Mouse (Mus musculus): ENCODE data around the gene Il27. TPM values are rescaled to one million over a fixed set of nuclear protein-coding genes. Genes with fewer than 3 reads are reported as not detected.
"Not testable (repeated sequence)": the region's sequence is repeated elsewhere in the genome, so short reads cannot be mapped to it uniquely, and the experiment has no call there.

The Il27 gene
- not detected in 2 replicates for polyA plus RNA-seq (2012; ENCODE audit: insufficient read depth, insufficient read length, missing spikeins)

DNA sequence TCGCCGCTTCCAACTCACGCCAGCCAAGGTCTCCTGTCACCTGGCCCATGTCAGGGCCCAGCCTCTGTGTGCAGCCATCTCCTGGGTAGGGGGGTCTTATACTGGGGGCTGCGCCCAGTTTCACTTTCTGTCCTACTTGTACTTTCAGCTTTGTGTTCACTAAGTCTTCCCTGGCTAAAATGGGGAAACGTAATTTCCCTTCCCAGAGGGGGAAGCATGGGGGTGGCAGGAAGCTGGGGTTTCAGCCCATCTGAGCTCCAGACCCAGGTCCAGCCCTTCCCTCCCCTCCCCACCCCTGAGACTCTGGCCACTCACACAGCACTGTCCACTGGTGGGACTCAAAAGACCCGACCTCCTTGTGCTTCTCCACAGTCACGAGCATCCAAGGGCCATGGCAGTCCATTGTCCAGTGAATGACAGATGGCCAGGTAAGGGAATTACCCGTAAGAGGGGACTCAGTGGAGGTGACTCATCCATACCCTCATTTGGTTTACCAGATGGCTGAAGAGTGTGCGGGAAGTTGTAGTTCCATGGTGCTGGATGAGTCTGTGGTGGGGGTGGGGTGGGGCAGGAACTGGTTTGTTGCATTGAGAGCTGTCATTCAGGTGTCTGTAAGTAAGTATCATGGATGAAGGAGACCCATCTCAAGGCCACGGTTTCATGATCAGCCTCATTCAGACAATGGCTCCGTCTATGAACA lies at the start of gene Il27:
Il27 (minus strand) TSS at position 80 of the 700 bp plus-strand sequence.
- no peak within 1 kb of the TSS for H3K4me3 ChIP-seq (ENCODE audit: insufficient read depth, low read depth, low read length)
- no peak within 1 kb of the TSS for H3K27ac ChIP-seq (replicated peaks; ENCODE audit: low read depth, low read length)
- peaks cover 9% of the 10 kb centered on the region for H3K4me1 ChIP-seq (ENCODE audit: control insufficient read depth, insufficient read depth, insufficient read length, low read length)

DNA sequence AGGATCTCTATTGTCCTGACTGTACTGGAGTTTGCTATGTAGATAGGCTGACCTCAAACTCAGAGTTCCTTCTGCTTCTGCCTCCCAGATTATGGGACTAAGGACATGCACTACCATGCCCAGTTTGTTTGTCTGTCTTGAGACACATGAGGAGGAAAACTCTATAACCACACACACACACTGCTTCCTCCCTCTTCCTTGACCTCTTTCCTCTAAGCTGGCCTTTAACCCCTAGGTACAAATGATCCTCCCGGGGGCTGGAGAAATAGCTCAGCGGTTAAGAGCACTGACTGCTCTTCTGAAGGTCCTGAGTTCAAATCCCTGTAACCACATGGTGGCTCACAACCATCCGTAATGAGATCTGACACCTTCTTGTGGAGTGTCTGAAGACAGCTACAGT lies 49.6 kb upstream of the Il27 start:
- no peak overlapping the region for H3K4me3 ChIP-seq (ENCODE audit: insufficient read depth, low read depth, low read length)
- H3K27ac ChIP-seq (replicated peaks; ENCODE audit: low read depth, low read length): peak overlapping the region; percentile 77
- peaks cover 8% of the 10 kb centered on the region; the same call in 1 of the 2 replicates for H3K4me1 ChIP-seq (ENCODE audit: control insufficient read depth, insufficient read depth, insufficient read length, low read length)

DNA sequence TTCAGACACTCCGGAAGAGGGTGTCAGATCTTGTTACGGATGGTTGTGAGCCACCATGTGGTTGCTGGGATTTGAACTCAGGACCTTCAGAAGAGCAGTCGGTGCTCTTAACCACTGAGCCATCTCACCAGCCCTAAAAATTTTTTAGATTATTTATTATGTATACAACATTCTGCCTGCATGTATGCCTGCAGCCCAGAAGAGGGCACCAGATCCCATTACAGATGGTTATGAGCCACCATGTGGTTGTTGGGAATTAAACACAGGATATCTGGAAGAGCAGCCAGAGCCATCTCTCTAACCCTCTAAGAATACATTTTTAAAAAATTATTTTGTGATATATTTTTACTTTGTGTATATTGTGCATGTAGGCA lies 48.5 kb upstream of the Il27 start:
- not testable (repeated sequence) for H3K4me3 ChIP-seq (ENCODE audit: insufficient read depth, low read depth, low read length); H3K27ac ChIP-seq (replicated peaks; ENCODE audit: low read depth, low read length); H3K4me1 ChIP-seq (ENCODE audit: control insufficient read depth, insufficient read depth, insufficient read length, low read length)

DNA sequence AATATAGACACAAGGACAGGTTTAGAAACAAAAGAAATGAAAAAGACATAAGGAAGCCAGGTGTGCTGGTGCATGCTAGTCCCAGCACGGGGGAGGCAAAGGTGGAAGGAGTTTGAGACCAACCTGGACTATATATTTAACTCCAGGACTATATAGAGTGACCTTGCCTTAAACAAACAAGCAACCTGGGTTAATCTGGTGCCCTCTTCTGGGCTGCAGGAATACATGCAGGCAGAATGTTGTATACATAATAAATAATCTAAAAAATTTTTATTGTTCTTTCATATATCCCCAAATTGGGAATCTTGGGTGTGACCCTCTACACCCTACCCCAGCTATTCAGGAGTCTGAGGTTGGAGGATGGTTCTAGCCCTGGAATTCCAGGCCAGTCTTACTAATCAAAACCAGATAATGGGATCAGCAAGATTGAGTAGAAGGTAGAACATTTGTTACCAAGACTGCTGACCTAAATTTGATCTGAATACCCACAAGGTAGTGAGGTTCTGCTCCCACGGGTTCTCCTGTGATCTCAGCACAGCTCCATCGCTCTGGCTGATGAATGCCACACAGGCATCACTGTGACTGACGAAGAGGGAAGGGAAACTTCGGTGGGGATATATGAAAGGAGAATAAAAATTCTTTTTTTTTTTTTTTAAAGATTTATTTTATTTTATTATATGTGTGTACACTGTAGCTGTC lies 48.0 kb upstream of the Il27 start:
- Histone ChIP-seq H3K4me3 (ENCODE audit: insufficient read depth, low read depth, low read length) (no peak overlapping the region), H3K27ac (replicated peaks; ENCODE audit: low read depth, low read length) (no peak overlapping the region), H3K4me1 (ENCODE audit: control insufficient read depth, insufficient read depth, insufficient read length, low read length) (peaks cover 8% of the 10 kb centered on the region; the same call in 1 of the 2 replicates)

DNA sequence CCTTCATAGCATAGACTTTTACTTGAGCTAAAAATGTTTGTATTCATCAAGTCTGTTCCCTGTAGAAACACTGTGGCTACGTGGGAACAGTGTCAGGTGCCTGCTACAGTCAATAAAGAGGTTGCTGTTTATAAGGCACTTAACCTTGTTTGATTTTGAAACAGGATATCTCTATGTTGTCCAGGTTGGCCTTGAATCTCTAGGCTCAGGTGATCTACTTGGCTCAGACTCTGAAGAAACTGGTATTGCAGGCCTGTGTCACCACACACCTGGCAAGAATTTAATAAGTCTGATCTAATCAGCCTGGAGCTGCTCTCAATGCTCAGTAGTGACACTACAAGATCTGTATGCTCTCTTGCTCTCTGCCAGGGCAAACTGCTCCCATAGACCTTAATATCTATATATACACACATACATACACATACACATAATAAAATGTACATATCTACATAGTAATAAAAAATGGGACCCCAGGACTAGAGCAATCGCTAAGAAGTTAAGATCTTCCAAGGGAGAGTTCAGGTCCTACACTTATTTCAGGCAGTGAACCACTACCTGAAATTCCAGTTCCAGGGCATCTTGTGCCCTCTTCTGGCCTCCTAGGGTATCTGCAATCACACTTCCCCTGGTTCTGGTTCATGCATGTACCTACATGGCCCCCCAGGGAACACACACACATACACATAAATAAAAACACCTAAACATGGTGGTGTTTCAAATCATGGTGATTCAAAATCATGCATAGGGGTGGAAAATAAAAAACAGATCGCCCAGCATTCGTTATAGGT lies 42.2 kb upstream of the Il27 start:
- Histone ChIP-seq H3K27ac (replicated peaks; ENCODE audit: low read depth, low read length) (no peak overlapping the region), H3K4me1 (ENCODE audit: control insufficient read depth, insufficient read depth, insufficient read length, low read length) (no peaks in the 10 kb centered on the region), H3K4me3 (ENCODE audit: insufficient read depth, low read depth, low read length) (no peak overlapping the region)

DNA sequence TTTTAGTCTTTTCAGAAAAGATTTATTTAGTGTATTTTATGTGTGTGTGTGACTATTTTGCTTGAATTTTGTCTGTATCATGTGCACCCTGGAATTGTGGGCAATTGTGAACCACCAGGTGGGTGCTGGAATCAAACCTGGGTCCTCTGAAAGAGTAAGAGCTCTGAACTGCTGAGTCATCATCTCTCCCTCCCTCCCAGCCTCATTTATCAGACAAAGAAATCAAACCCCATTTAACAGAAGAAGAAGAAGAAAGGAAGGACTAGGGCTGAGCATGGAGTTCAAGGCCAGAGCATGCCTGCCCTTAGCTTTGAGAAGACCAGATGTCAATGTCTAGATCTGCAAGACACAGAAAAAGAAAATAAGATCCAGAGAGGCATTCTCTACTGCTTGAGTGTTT lies 40.6 kb upstream of the Il27 start:
- Histone ChIP-seq H3K4me3 (ENCODE audit: insufficient read depth, low read depth, low read length) (no peak overlapping the region), H3K27ac (replicated peaks; ENCODE audit: low read depth, low read length) (no peak overlapping the region), H3K4me1 (ENCODE audit: control insufficient read depth, insufficient read depth, insufficient read length, low read length) (no peaks in the 10 kb centered on the region)

DNA sequence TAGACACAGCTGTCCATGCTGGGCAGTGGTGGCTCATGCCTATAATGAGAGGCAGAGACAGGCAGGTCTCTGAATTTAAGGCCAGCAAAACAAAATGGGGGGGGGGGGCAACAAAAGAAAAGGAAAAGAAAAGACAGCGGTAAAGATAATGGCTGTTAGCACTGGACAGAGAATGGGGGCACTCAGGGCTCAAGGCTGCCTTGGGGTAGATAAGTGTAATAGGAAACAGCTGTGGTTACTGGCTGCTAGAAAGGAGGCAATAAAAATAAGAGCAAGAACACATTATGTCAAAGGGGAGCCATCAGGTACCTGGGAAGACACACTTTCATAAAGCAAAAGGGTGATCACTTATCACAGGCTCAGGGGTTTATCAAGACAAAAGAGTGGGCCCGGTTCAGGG lies 37.7 kb upstream of the Il27 start:
- no peak overlapping the region for H3K4me3 ChIP-seq (ENCODE audit: insufficient read depth, low read depth, low read length)
- H3K27ac ChIP-seq (replicated peaks; ENCODE audit: low read depth, low read length): no peak overlapping the region
- H3K4me1 ChIP-seq (ENCODE audit: control insufficient read depth, insufficient read depth, insufficient read length, low read length): no peaks in the 10 kb centered on the region

DNA sequence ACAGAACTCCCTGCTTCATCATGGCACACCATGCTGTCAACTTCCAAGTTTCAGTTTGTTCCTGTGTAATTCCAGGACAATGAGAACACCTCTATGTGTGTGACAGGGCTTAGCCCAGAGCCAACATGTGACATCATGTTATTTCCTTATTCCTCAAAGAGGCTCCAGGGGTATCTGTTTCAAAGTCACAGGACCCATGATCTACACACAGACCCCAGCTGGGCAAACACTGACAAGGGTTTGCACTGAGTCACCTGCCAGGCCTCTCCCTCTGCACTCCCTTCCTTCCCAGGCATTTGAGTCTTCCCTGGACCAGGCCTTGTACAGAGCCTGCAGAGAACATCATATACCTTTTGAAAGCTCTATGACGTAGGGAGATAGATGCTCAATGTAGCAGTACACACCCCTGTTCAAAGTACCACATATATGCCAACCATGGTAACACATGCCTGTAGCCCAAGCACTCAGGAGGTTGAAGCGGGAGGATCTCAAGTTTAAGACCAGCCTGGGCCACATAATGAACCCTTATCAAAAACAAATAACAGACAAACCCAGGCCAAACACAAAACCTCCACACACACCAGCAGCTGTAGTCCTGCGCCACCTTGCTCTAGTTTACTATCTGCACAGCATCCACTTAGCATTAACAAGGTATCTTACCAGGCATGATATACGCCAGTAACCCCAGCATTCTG lies 36.2 kb upstream of the Il27 start, which contains the start of gene Nupr1:
Nupr1 (minus strand) TSS at position 38 of the 695 bp plus-strand sequence.
- H3K27ac ChIP-seq (replicated peaks; ENCODE audit: low read depth, low read length): no peak within 1 kb of the TSS
- no peak within 1 kb of the TSS for H3K4me3 ChIP-seq (ENCODE audit: insufficient read depth, low read depth, low read length)
- peaks cover 3% of the 10 kb centered on the region; the same call in 1 of the 2 replicates for H3K4me1 ChIP-seq (ENCODE audit: control insufficient read depth, insufficient read depth, insufficient read length, low read length)

DNA sequence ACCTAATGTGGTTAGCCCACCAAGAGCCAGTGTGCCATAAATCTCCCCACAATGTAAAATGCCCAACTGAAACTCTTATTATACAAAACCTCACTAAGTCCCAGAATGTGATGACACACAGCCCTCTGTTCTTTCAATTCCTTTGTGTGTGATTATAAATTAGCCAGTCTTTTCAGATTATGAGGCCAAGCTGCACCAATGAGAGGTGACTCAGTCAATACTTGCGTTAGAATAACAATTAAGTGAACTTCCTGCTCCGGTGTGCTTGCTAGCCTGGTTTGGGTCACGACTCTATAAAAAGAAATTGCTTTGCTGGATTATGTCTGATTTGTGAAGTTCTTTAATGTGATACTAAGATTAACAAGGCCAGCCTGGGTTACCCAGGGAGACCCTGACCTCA lies 35.2 kb upstream of the Il27 start:
- no peak overlapping the region for H3K27ac ChIP-seq (replicated peaks; ENCODE audit: low read depth, low read length)
- H3K4me3 ChIP-seq (ENCODE audit: insufficient read depth, low read depth, low read length): no peak overlapping the region
- H3K4me1 ChIP-seq (ENCODE audit: control insufficient read depth, insufficient read depth, insufficient read length, low read length): peaks cover 5% of the 10 kb centered on the region; the same call in 1 of the 2 replicates

DNA sequence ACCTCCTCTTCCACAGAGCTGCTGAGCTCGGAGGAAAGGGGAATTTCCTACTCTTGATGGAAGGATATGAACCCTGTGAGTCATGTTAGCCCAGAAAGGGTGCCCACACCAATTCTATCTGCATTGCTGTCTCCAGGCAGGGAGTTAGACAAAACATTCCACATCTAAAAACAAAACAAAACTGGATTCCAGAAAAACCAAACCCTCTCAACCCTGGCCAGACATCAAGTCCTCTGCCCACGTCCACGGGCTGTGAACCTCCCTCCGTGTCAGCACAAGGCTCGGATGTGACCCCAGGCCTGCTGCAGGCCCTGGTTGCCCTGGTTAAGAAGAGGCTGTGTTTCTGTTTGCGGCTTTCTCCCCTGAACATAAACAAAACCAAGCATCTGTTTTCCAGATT lies 33.4 kb upstream of the Il27 start:
- Histone ChIP-seq H3K4me1 (ENCODE audit: control insufficient read depth, insufficient read depth, insufficient read length, low read length) (peaks cover 5% of the 10 kb centered on the region; the same call in 1 of the 2 replicates), H3K4me3 (ENCODE audit: insufficient read depth, low read depth, low read length) (no peak overlapping the region), H3K27ac (replicated peaks; ENCODE audit: low read depth, low read length) (no peak overlapping the region)

DNA sequence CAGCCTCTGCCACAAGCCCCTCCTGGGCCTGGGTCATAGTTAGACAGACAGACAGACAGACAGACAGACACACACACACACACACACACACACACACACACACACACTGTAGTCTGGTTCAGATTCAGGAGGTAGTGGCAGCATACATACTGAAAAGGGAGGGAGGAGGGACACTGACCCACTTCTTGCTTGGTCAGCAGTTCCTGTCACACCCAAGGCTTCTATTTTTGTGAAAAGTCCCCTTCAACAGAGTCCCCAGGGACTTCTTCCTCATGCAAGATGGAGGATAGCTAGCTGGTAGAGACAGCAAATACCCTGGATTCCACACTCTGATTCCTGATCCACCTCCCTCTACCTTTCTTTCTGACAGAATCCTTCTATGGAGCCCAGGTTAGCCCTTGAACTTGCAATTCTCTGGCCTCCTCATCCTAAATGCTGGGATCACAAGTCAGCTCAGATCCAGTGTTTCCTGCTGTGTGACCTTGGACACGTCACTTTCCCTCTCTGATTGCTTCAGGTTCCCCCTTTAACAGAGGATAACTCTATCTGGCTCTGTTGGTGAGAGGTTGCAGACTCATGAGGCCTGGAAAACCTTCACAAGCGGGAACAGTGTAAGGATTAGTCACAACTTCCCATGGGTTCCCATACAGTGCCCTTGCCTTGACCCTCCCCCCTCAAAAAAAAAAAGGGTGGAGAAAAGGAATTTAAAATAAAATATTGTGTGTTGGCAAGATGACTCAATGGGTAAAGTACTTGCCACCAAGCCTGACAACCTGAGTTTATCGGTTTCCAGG lies 31.3 kb upstream of the Il27 start:
- Histone ChIP-seq H3K4me3 (ENCODE audit: insufficient read depth, low read depth, low read length) (no peak overlapping the region), H3K27ac (replicated peaks; ENCODE audit: low read depth, low read length) (peak overlapping the region; percentile 91), H3K4me1 (ENCODE audit: control insufficient read depth, insufficient read depth, insufficient read length, low read length) (peaks cover 15% of the 10 kb centered on the region)

DNA sequence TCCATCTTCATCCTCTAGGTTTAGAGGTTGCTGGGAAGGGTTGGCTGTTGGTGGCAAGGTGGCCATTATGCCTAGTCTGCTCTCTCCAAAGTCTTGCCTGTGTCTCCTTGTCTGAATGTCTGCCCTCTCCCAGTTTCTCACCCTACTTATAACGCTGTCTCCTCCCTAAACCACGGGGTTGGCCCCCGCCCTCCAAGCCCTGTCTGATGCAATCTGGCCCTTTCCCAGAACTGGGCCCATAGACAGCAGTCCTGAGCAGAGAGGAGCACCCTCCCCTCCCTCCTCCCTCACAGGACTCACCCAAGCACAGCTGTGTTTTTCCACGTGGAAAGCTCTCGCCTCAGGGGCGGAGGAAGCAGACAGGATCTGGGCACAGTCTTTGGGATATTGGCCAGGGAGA lies 30.6 kb upstream of the Il27 start:
- Histone ChIP-seq H3K27ac (replicated peaks; ENCODE audit: low read depth, low read length) (peak overlapping the region; percentile 91), H3K4me1 (ENCODE audit: control insufficient read depth, insufficient read depth, insufficient read length, low read length) (peaks cover 15% of the 10 kb centered on the region), H3K4me3 (ENCODE audit: insufficient read depth, low read depth, low read length) (peak overlapping the region; percentile 66)

DNA sequence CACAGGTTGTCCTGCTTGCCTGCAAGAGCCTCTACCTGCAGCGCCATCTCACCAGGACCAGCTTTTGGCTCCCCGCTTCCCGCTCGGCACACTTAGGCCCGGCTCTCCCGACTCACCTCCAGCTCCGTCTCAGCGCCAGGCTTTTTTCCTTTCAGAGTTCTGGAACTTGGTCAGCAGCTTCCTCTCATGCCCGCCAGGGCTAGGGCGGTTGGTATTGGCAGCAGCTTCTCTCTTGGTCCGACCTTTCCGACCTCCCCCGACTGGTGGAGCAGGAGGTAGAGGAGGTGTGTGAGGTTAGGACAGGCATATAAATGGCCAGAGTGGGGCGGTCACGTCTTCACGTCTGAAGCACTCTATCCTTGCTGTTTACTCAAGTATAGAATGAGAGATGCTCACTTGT lies 30.0 kb upstream of the Il27 start:
- peak overlapping the region; percentile 66 for H3K4me3 ChIP-seq (ENCODE audit: insufficient read depth, low read depth, low read length)
- peaks cover 19% of the 10 kb centered on the region for H3K4me1 ChIP-seq (ENCODE audit: control insufficient read depth, insufficient read depth, insufficient read length, low read length)
- peak overlapping the region; percentile 88 for H3K27ac ChIP-seq (replicated peaks; ENCODE audit: low read depth, low read length)

DNA sequence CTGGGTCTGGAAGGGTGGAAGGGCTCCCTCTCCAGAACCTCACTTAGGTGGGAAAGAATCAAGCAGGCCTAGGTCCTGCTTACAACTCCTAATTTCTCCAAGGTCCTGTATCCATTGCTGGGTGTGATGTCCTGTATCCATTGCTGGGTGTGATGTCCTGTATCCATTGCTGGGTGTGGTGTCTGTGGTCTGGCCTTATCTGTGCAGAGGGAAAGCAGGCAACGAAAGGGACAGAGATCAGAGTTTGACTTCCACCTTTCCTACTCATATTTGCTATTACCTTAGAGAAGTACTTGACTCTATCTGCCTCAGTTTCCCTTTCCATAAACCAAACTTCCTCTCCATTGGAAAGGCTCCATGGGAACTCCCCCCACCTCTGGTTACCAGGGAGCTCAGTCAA lies 28.6 kb upstream of the Il27 start:
- Histone ChIP-seq H3K27ac (replicated peaks; ENCODE audit: low read depth, low read length) (no peak overlapping the region), H3K4me3 (ENCODE audit: insufficient read depth, low read depth, low read length) (no peak overlapping the region), H3K4me1 (ENCODE audit: control insufficient read depth, insufficient read depth, insufficient read length, low read length) (peaks cover 19% of the 10 kb centered on the region)

Measured in brown adipose tissue, adult 24 weeks (tissue).